Mouse (Mus musculus) kidney, postnatal 0 days (tissue): ENCODE results near the gene Ampd2. TPM values are rescaled to one million over a fixed set of nuclear protein-coding genes. Genes with fewer than 3 reads are reported as not detected.
A peak's percentile ranks its signal among the peaks of the same experiment; 100 is the strongest.

Experiments used
- ATAC-seq: fragments of 200-750 bp; cut with Nextera tagmentation; replicated peaks from 2 replicates; pipeline ENCODE4 v1.8.0; 2017; ENCODE audit warnings: low read depth, moderate number of reproducible peaks, moderate TSS enrichment, moderate library complexity; ENCODE audit not compliant: low FRiP score
- DNase-seq: peaks from one replicate; pipeline ENCODE4 v3.0.0-alpha.2; 2016; ENCODE audit warnings: low spot score
- H3K27ac ChIP-seq: fragments of 300-500 bp; sonication (generic); 2 replicates; pipeline ENCODE4 v1.5.1; 2014; ENCODE audit warnings: mild to moderate bottlenecking
- H3K27me3 ChIP-seq: fragments of 300-500 bp; sonication (generic); 2 replicates; pipeline ENCODE4 v1.6.1; 2014; ENCODE audit warnings: low read length, mixed read lengths; ENCODE audit not compliant: insufficient read depth
- H3K36me3 ChIP-seq: fragments of 300-500 bp; sonication (generic); 2 replicates; pipeline ENCODE4 v1.6.1; 2014; ENCODE audit warnings: low read length, mixed read lengths; ENCODE audit not compliant: insufficient read depth
- H3K4me1 ChIP-seq: fragments of 300-500 bp; sonication (generic); replicated peaks from 2 replicates; pipeline ENCODE4 v1.6.1; 2014; ENCODE audit warnings: antibody characterized with exemption, low read length, mixed read lengths; ENCODE audit not compliant: insufficient read depth
- H3K4me2 ChIP-seq: fragments of 300-500 bp; sonication (generic); 2 replicates; pipeline ENCODE4 v1.6.1; 2014; ENCODE audit warnings: mild to moderate bottlenecking, low read length, moderate library complexity, mixed read lengths
- H3K4me3 ChIP-seq: fragments of 300-500 bp; sonication (generic); replicated peaks from 2 replicates; pipeline ENCODE4 v1.5.1; 2014; ENCODE audit warnings: low read depth, low read length
- H3K9ac ChIP-seq: fragments of 300-500 bp; sonication (generic); 2 replicates; pipeline ENCODE4 v1.6.1; 2014; ENCODE audit warnings: low read depth, low read length
- H3K9me3 ChIP-seq: fragments of 300-500 bp; sonication (generic); replicated peaks from 2 replicates; pipeline ENCODE4 v1.6.1; 2016; ENCODE audit warnings: low read length, inconsistent platforms, mixed read lengths
- CTCF ChIP-seq: IDR thresholded peaks from 2 replicates; pipeline ENCODE4 v1.5.1; 2016; ENCODE audit warnings: antibody characterized with exemption, low read depth, mild to moderate bottlenecking, moderate library complexity
- WGBS: fragments of 180-500 bp; shearing (Covaris S2); extraction: QIAGEN DNeasy Blood & Tissue Kit; methylation state at CpG from one replicate; pipeline ENCODE4 v1.1.7; 2014; 5-methylcytosine and 5-hydroxymethylcytosine counted together
- polyA plus RNA-seq: library from polyadenylated mRNA; unstranded; fragments of >200 nt; fragmentation: Nextera tagmentation; extraction: Ambion mirVana; gene quantifications from 2 replicates; pipeline ENCODE4 v1.2.1, GENCODE M21; 2015

Gene Ampd2
- polyA plus RNA-seq, 1 experiment from 2014 or later: 35.8 TPM

GRCm38 (mm10) chr3:108067370-108067934 is 19.0 kb downstream of the Ampd2 start:
- peak; percentile 52 for ATAC-seq
- no peaks in the 10 kb centered on the region; the same call in 1 of the 2 replicates for H3K4me1 ChIP-seq
- no peaks in the 10 kb centered on the region for H3K9me3 ChIP-seq
- no peak for TF ChIP-seq CTCF
- H3K4me3 ChIP-seq: no peak overlapping the region
- peak; percentile 35 for DNase-seq
- 28% methylated on average over 6 of the region's 6 CpGs for WGBS
- H3K4me2 ChIP-seq: no peak overlapping the region
- H3K9ac ChIP-seq: no peak overlapping the region
- no peaks in the 10 kb centered on the region for H3K27me3 ChIP-seq
- no peaks in the 10 kb centered on the region for H3K36me3 ChIP-seq
- no peak overlapping the region for H3K27ac ChIP-seq

GRCm38 (mm10) chr3:108065551-108065950 is 20.9 kb downstream of the Ampd2 start:
- H3K9me3 ChIP-seq: no peaks in the 10 kb centered on the region
- no peak overlapping the region for H3K4me3 ChIP-seq
- H3K27ac ChIP-seq: no peak overlapping the region
- ATAC-seq: no peak
- no peak overlapping the region for H3K9ac ChIP-seq
- H3K4me2 ChIP-seq: no peak overlapping the region
- no peak for TF ChIP-seq CTCF
- 82% methylated on average over 9 of the region's 9 CpGs for WGBS
- no peaks in the 10 kb centered on the region; the same call in 1 of the 2 replicates for H3K4me1 ChIP-seq
- DNase-seq: no peak
- H3K36me3 ChIP-seq: no peaks in the 10 kb centered on the region
- no peaks in the 10 kb centered on the region for H3K27me3 ChIP-seq

- no peak overlapping the region for H3K4me2 ChIP-seq
- no peak overlapping the region for H3K4me3 ChIP-seq
- H3K9me3 ChIP-seq: no peaks in the 10 kb centered on the region
- no peaks in the 10 kb centered on the region for H3K36me3 ChIP-seq
- no peak for DNase-seq
- no peak overlapping the region for H3K27ac ChIP-seq
- H3K27me3 ChIP-seq: no peaks in the 10 kb centered on the region
- 58% methylated on average over 4 of the region's 4 CpGs for WGBS
- TF ChIP-seq CTCF: no peak
- H3K4me1 ChIP-seq: no peaks in the 10 kb centered on the region; the same call in 1 of the 2 replicates
- ATAC-seq: no peak
- no peak overlapping the region for H3K9ac ChIP-seq
Observed at GRCm38 (mm10) chr3:108064672-108065071, 21.8 kb downstream of the Ampd2 start.

- H3K9me3 ChIP-seq: no peaks in the 10 kb centered on the region
- TF ChIP-seq CTCF: no peak
- no peak overlapping the region for H3K9ac ChIP-seq
- 78% methylated on average over 8 of the region's 8 CpGs for WGBS
- ATAC-seq (no peak), DNase-seq (no peak)
- H3K4me3 ChIP-seq: no peak overlapping the region
- no peaks in the 10 kb centered on the region for H3K4me1 ChIP-seq
- H3K4me2 ChIP-seq: no peak overlapping the region
- H3K27ac ChIP-seq: no peak overlapping the region
- no peaks in the 10 kb centered on the region for H3K36me3 ChIP-seq
- no peaks in the 10 kb centered on the region for H3K27me3 ChIP-seq
Observed at GRCm38 (mm10) chr3:108062648-108063047, 23.8 kb downstream of the Ampd2 start.

GRCm38 (mm10) chr3:108061420-108061819 is 25.0 kb downstream of the Ampd2 start:
- WGBS: 13% methylated on average over 7 of the region's 7 CpGs
- ATAC-seq: no peak
- Histone ChIP-seq H3K27me3 (no peaks in the 10 kb centered on the region), H3K4me3 (no peak overlapping the region), H3K36me3 (no peaks in the 10 kb centered on the region), H3K9me3 (no peaks in the 10 kb centered on the region), H3K4me1 (no peaks in the 10 kb centered on the region), H3K4me2 (peak overlapping the region; percentile 44), H3K27ac (no peak overlapping the region), H3K9ac (no peak overlapping the region)
- peak; percentile 88 for DNase-seq
- TF ChIP-seq CTCF: peak; percentile 86

GRCm38 (mm10) chr3:108050493-108050892 is 36.0 kb downstream of the Ampd2 start:
- H3K9me3 ChIP-seq: no peaks in the 10 kb centered on the region
- WGBS: 90% methylated on average over 5 of the region's 5 CpGs

GRCm38 (mm10) chr3:108048306-108048705 is 38.1 kb downstream of the Ampd2 start:
- WGBS: 33% methylated on average over 3 of the region's 3 CpGs
- H3K27me3 ChIP-seq: no peaks in the 10 kb centered on the region
- TF ChIP-seq CTCF: no peak
- no peak overlapping the region for H3K4me3 ChIP-seq
- no peak overlapping the region for H3K4me2 ChIP-seq
- peaks cover 10% of the 10 kb centered on the region; the same call in 1 of the 2 replicates for H3K4me1 ChIP-seq
- no peaks in the 10 kb centered on the region for H3K9me3 ChIP-seq
- no peaks in the 10 kb centered on the region for H3K36me3 ChIP-seq
- ATAC-seq (no peak), DNase-seq (no peak)
- no peak overlapping the region for H3K9ac ChIP-seq
- H3K27ac ChIP-seq: no peak overlapping the region

More at GRCm38 (mm10) chr3:108050493-108050892, 36.0 kb downstream of the Ampd2 start:
- no peak overlapping the region for H3K4me2 ChIP-seq
- H3K27ac ChIP-seq: no peak overlapping the region
- no peak for ATAC-seq
- no peaks in the 10 kb centered on the region for H3K36me3 ChIP-seq
- no peak overlapping the region for H3K9ac ChIP-seq
- no peak for DNase-seq
- H3K4me1 ChIP-seq: no peaks in the 10 kb centered on the region
- no peaks in the 10 kb centered on the region for H3K27me3 ChIP-seq
- TF ChIP-seq CTCF: no peak
- no peak overlapping the region for H3K4me3 ChIP-seq
